Mouse (Mus musculus): ENCODE data around the gene Nr2e1. TPM values are rescaled to one million over a fixed set of nuclear protein-coding genes. Genes with fewer than 3 reads are reported as not detected.

Gene Nr2e1
- total RNA-seq, 2 experiments from 2014 or later: 9.4 to 12.8 TPM

Other genes starting within 250 kb of the Nr2e1 start
- gene Afg1l, start 105.1 kb downstream of the Nr2e1 start, total RNA-seq (2021): 10 to 100 TPM in 1 of 2 experiments, 1 to 10 TPM in 1; 9.3 to 10.5 TPM
- gene Snx3, start 81.6 kb downstream of the Nr2e1 start, total RNA-seq (2021): 100 to 1,000 TPM; 197 to 199 TPM
- 10 to 100 TPM; 40.9 to 42.1 TPM for gene Ostm1, start 190 bp upstream of the Nr2e1 start, total RNA-seq (2021)
- gene Sec63, start 177.9 kb upstream of the Nr2e1 start, total RNA-seq (2021): 10 to 100 TPM; 32.0 to 36.6 TPM

Measured in left cerebral cortex, postnatal 10 days (tissue).